Mouse (Mus musculus) myocyte (in vitro differentiated cells): ENCODE measurements at regions not wholly inside any gene's neighbourhood (a gene's known extent, or its start where the extent isn't known, plus 50 kb on each side); places are given as distances from the start of the nearest gene placed in this dataset.
A peak's percentile ranks its signal among the peaks of the same experiment; 100 is the strongest.

Experiments
- H3K27me3 ChIP-seq: one replicate; pipeline ENCODE4 v1.6.1; 2011; ENCODE audit not compliant: control insufficient read depth, insufficient read depth, insufficient read length
- H3K36me3 ChIP-seq: one replicate; pipeline ENCODE4 v1.6.1; 2011; ENCODE audit not compliant: control insufficient read depth, insufficient read depth
- H3K4me2 ChIP-seq: one replicate; pipeline ENCODE4 v1.6.1; 2011; ENCODE audit warnings: low read depth, control low read depth
- H3K4me3 ChIP-seq: one replicate; pipeline ENCODE4 v1.5.1; 2011; ENCODE audit warnings: mild to moderate bottlenecking, control low read depth, moderate library complexity
- H3K79me2 ChIP-seq: one replicate; pipeline ENCODE4 v1.6.1; 2011; ENCODE audit not compliant: control insufficient read depth, insufficient read depth
- H3ac ChIP-seq: one replicate; pipeline ENCODE4 v1.6.1; 2011; ENCODE audit not compliant: control insufficient read depth, insufficient read length
- CEBPB ChIP-seq: IDR thresholded peaks from 2 replicates; pipeline ENCODE4 v1.6.1; 2011; ENCODE audit warnings: mild to moderate bottlenecking, moderate library complexity; ENCODE audit not compliant: poor library complexity, insufficient read depth, severe bottlenecking
- E2F4 ChIP-seq: IDR thresholded peaks from one replicate; pipeline ENCODE4 v1.6.1; 2011; ENCODE audit warnings: mild to moderate bottlenecking, control low read depth, moderate library complexity; ENCODE audit not compliant: insufficient read depth
- MAX ChIP-seq: IDR thresholded peaks from one replicate; pipeline ENCODE4 v1.6.1; 2011; ENCODE audit warnings: low read depth, mild to moderate bottlenecking, control low read depth
- MYOD1 ChIP-seq, 3 experiments: IDR thresholded peaks; one replicate each; pipeline ENCODE4 v1.6.1; 2011; ENCODE audit warnings: control low read depth in 2 of 3, low read depth in 2 of 3, mild to moderate bottlenecking in 2 of 3, moderate library complexity in 1 of 3; ENCODE audit not compliant: insufficient read length in 2 of 3, control insufficient read depth in 1 of 3
- MYOG ChIP-seq, 3 experiments: IDR thresholded peaks; one replicate each; pipeline ENCODE4 v1.6.1; 2011; ENCODE audit warnings: control low read depth in 2 of 3, low read depth in 2 of 3, mild to moderate bottlenecking in 2 of 3; ENCODE audit not compliant: insufficient read length in 2 of 3, control insufficient read depth in 1 of 3, insufficient read depth in 1 of 3
- POLR2A ChIP-seq: IDR thresholded peaks from one replicate; pipeline ENCODE4 v1.6.1; 2011; ENCODE audit warnings: low read depth, mild to moderate bottlenecking, control low read depth, moderate library complexity; ENCODE audit not compliant: insufficient read length
- POLR2AphosphoS2 ChIP-seq: IDR thresholded peaks from one replicate; pipeline ENCODE4 v1.6.1; 2011; ENCODE audit warnings: low read depth, control low read depth; ENCODE audit not compliant: insufficient read length
- REST ChIP-seq: IDR thresholded peaks from one replicate; pipeline ENCODE4 v1.6.1; 2011; ENCODE audit warnings: mild to moderate bottlenecking, control low read depth, moderate library complexity; ENCODE audit not compliant: insufficient read depth, insufficient read length
- SRF ChIP-seq: IDR thresholded peaks from one replicate; pipeline ENCODE4 v1.6.1; 2011; ENCODE audit warnings: low read depth; ENCODE audit not compliant: control insufficient read depth, insufficient read length
- TCF12 ChIP-seq: IDR thresholded peaks from one replicate; pipeline ENCODE4 v1.6.1; 2011; ENCODE audit warnings: mild to moderate bottlenecking, control low read depth; ENCODE audit not compliant: poor library complexity, insufficient read depth, severe bottlenecking
- TCF3 ChIP-seq: IDR thresholded peaks from one replicate; pipeline ENCODE4 v1.6.1; 2011; ENCODE audit warnings: low read depth, control low read depth; ENCODE audit not compliant: insufficient read length
- USF1 ChIP-seq: IDR thresholded peaks from one replicate; pipeline ENCODE4 v1.6.1; 2011; ENCODE audit warnings: low read depth, mild to moderate bottlenecking, control low read depth, moderate library complexity

DNA sequence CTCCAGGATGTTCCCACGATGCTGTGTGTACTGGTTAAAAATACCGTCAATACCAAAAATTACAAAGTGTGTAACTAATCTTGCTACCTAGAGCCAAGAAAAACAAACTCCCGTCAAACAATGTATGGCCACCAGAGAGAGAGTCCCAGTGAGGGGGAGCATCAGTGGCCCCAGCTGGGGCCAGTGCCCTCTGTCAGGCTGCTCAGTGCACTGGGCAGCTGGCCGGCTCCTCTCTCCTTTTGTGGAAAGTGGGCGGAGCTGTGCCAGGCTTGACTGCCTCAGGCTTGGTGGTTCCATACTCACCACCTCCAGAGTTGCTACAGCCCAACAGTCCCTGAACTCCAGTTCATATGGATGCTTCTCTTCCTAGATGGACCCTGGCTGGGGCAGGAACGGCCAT lies 53.8 kb upstream of the Sept5 start:
- H3ac ChIP-seq, result no peak overlapping the region
- no peaks in the 10 kb centered on the region for H3K36me3 ChIP-seq
- H3K27me3 ChIP-seq, result no peaks in the 10 kb centered on the region
- no peaks in the 10 kb centered on the region for H3K79me2 ChIP-seq
- H3K4me3 ChIP-seq, result no peak overlapping the region
- peak overlapping the region; percentile 10 for H3K4me2 ChIP-seq
- TF ChIP-seq SRF (peak; percentile 41), MAX (no peak), MYOG (IDR thresholded peaks at IDR 0.05; ENCODE audit: control insufficient read depth in 1 of 3, insufficient read depth in 1 of 3, insufficient read length in 2 of 3, low read depth in 2 of 3) (peak in 1 of 3 experiments; percentile 24)

DNA sequence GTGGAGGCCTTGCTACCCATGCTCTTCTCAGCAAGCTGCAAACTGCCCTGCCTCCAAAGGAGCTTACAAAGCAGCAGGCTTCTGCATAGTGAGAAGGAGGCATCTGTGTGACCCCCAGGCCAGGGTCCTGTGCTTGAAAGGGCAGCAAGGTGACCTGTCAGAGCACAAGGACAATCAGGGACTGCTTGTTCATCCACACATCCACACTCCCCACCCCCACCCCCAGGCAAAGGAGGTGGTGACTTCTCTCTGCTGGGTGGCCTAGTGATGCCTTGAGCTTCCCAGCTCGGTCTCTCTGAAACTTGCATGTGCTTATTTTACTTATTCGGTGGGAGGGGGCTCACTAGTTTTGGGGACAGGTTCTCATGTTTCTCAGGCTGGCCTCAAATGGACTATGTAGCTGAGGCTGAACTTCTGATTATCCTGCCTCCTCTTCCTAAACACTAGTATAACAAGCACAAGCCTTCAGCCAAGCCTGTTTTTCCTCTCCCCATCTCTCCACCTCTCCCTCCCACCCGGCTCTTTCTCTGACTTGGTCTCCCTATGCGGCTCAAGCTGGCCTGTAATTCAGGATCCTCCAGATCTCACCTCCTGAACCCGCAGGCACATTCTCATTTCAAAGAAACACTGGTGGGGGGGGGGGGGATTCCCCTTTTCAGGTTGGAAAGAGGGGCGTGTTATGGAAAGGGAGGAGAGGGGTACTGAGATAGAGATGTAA lies 56.4 kb upstream of the Sept5 start:
- Histone ChIP-seq H3K36me3 (no peaks in the 10 kb centered on the region), H3K4me3 (peak overlapping the region; percentile 2), H3K27me3 (no peaks in the 10 kb centered on the region), H3K79me2 (no peaks in the 10 kb centered on the region), H3ac (no peak overlapping the region), H3K4me2 (peak overlapping the region; percentile 98)
- TF ChIP-seq MYOG (IDR thresholded peaks at IDR 0.05; ENCODE audit: control insufficient read depth in 1 of 3, insufficient read depth in 1 of 3, insufficient read length in 2 of 3, low read depth in 2 of 3) (no peak), TCF3 (no peak), MYOD1 (IDR thresholded peaks at IDR 0.05; ENCODE audit: control insufficient read depth in 1 of 3, insufficient read length in 2 of 3, low read depth in 2 of 3) (no peak), TCF12 (no peak), CEBPB (no peak), REST (no peak), MAX (no peak), POLR2A (no peak), POLR2AphosphoS2 (no peak), USF1 (no peak), E2F4 (no peak), SRF (no peak)

GRCm38 (mm10) chr16:18686916-18687315 lies 57.2 kb upstream of the Sept5 start:
- Histone ChIP-seq H3K4me3 (peak overlapping the region; percentile 2), H3K4me2 (peak overlapping the region; percentile 98), H3K36me3 (no peaks in the 10 kb centered on the region), H3K79me2 (no peaks in the 10 kb centered on the region), H3K27me3 (no peaks in the 10 kb centered on the region), H3ac (no peak overlapping the region)
- no peak for TF ChIP-seq MAX
- TF ChIP-seq POLR2AphosphoS2, result peak; percentile 84
- TF ChIP-seq CEBPB, result no peak
- TF ChIP-seq MYOG (IDR thresholded peaks at IDR 0.05; ENCODE audit: control insufficient read depth in 1 of 3, insufficient read depth in 1 of 3, insufficient read length in 2 of 3, low read depth in 2 of 3), result peak in 1 of 3 experiments; percentile 37
- TF ChIP-seq POLR2A, result peak; percentile 86
- peak in 1 of 3 experiments; percentile 52 for TF ChIP-seq MYOD1 (IDR thresholded peaks at IDR 0.05; ENCODE audit: control insufficient read depth in 1 of 3, insufficient read length in 2 of 3, low read depth in 2 of 3)

GRCm38 (mm10) chr16:18687367-18687766 lies 57.6 kb upstream of the Sept5 start:
- H3K4me2 ChIP-seq, result peak overlapping the region; percentile 98
- TF ChIP-seq SRF (no peak), USF1 (peak; percentile 74), MYOD1 (IDR thresholded peaks at IDR 0.05; ENCODE audit: control insufficient read depth in 1 of 3, insufficient read length in 2 of 3, low read depth in 2 of 3) (peak in 1 of 3 experiments; percentile 6)
- H3K36me3 ChIP-seq, result no peaks in the 10 kb centered on the region
- no peaks in the 10 kb centered on the region for H3K79me2 ChIP-seq
- H3K4me3 ChIP-seq, result peak overlapping the region; percentile 2
- no peaks in the 10 kb centered on the region for H3K27me3 ChIP-seq
- H3ac ChIP-seq, result no peak overlapping the region

DNA sequence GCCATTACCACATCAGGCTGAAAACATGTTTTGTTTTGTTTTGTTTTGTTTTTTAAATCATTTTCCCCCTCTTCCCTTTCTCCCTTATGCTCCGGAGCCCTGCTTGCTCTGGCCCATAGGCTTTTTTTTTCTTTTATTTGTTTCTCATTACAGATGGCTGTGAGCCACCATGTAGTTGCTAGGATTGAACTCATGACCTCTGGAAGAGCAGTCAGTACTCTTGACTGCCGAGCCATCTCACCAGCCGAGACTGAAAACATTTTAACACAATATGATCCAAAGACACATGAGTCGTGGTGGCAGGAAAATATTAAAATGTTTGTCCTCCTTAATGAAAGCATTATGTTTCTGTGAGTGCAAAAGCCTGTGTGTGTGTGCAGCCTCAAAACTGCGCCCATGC lies 65.8 kb upstream of the Sept5 start:
- no peak for TF ChIP-seq MYOG (IDR thresholded peaks at IDR 0.05; ENCODE audit: control insufficient read depth in 1 of 3, insufficient read depth in 1 of 3, insufficient read length in 2 of 3, low read depth in 2 of 3)
- TF ChIP-seq MAX, result no peak
- no peak for TF ChIP-seq MYOD1 (IDR thresholded peaks at IDR 0.05; ENCODE audit: control insufficient read depth in 1 of 3, insufficient read length in 2 of 3, low read depth in 2 of 3)
- no peak for TF ChIP-seq SRF
- no peak for TF ChIP-seq CEBPB
- no peak for TF ChIP-seq TCF3
- no peak for TF ChIP-seq REST
- TF ChIP-seq USF1, result no peak
- TF ChIP-seq TCF12, result no peak
- TF ChIP-seq E2F4, result no peak
- TF ChIP-seq POLR2A, result no peak
- no peaks in the 10 kb centered on the region for H3K36me3 ChIP-seq
- no peaks in the 10 kb centered on the region for H3K27me3 ChIP-seq
- no peak overlapping the region for H3K4me2 ChIP-seq
- no peak overlapping the region for H3ac ChIP-seq
- H3K79me2 ChIP-seq, result no peaks in the 10 kb centered on the region
- H3K4me3 ChIP-seq, result no peak overlapping the region
